Mouse (Mus musculus): Measurements from ENCODE around the gene Atxn1l.

The Atxn1l gene

DNA sequence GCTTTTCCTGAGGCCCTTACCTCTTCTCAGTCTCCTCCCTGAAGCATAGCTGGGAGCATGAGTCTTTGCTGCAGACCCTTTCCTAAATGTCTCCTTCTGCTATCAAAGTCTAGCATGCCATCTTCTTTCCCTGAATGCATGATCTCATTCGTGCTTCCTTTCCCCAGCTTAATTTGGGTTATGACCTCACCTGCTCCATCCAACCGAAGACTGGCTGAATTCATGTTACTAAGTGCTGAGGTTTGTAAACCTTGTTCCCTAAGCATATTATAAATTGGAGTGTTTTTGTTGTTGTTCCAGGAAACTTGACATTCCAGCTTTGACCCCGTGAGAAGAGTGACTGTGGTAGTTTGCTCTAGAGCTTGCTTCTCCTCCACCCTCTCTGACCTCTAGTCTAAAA lies 3.5 kb downstream of the Atxn1l start:
- in situ Hi-C loops (cut with MboI, MseI): loop anchor here (5.0 kb wide), 1 partner anchor 48 kb away; no protein-coding TSS in a partner anchor

GRCm38 (mm10) chr8:109731012-109731411 lies 6.5 kb downstream of the Atxn1l start:
- in situ Hi-C loops (cut with MboI, MseI): loop anchor here (5.0 kb wide), 1 partner anchor 51 kb away; no protein-coding TSS in a partner anchor

- in situ Hi-C loops (cut with MboI, MseI): no loop called here
These were observed 12.4 kb downstream of the Atxn1l start for GRCm38 (mm10) chr8:109725106-109725505.

- in situ Hi-C loops (cut with MboI, MseI): no loop called here
These were observed 22.6 kb downstream of the Atxn1l start for GRCm38 (mm10) chr8:109714961-109715360.

DNA sequence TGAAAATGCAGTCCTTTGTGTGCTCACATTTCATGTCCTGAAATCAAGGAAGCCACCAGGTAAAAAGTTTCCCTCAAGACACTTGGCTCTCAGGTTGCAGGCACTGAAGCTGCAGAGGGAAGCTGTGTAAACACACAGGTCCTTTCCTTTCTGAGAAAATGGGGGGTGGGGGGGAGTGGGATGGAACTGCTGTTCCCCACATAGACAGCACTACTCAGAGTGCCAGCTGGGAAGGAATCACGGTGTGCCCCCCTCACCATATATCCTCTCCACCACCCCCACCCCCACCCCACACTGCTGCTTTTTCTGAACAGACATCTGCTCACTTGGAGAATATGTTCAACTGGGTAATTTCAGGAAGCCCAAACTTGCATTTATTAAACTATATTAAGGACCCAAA lies 25.0 kb downstream of the Atxn1l start:
- in situ Hi-C loops (cut with MboI, MseI): no loop called here

DNA sequence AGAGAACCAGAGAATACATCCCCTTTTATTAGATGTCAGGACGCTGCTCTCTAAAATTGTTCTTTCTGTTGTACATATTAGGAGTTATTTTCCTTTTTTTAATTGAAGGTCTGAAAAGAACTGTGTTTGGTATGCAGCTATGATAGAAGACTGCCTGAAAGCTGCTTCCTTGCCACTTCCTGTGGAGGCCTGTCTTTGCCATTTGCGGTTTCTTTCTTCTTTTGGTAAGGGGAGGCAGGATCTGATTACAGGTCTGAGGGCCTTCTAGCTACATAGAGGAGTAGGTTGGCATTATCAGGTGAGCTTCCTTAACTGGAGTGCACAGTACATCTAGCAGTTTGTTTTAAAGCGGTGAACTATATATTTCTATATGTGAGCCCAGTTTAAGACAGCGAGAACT lies 29.6 kb downstream of the Atxn1l start:
- in situ Hi-C loops (cut with MboI, MseI): no loop called here

DNA sequence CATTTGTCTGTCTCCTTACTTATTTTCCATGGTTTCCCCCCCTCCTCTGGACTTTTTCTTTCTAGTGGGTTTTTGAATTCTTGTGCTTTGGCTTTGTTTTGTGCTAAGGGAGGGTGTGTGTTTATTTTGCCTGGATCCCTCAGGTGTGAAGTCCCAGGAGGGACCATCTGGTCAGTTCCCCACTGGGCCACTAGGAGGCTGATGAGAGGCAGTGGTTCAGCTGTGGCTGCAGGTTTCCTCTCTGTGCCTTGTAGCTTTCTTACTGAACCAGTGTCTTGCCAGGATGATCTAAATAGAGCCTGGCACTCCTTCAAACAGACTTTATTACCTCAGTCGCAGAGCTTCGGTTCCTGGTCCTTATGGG lies 30.7 kb downstream of the Atxn1l start:
- in situ Hi-C loops (cut with MboI, MseI): no loop called here

DNA sequence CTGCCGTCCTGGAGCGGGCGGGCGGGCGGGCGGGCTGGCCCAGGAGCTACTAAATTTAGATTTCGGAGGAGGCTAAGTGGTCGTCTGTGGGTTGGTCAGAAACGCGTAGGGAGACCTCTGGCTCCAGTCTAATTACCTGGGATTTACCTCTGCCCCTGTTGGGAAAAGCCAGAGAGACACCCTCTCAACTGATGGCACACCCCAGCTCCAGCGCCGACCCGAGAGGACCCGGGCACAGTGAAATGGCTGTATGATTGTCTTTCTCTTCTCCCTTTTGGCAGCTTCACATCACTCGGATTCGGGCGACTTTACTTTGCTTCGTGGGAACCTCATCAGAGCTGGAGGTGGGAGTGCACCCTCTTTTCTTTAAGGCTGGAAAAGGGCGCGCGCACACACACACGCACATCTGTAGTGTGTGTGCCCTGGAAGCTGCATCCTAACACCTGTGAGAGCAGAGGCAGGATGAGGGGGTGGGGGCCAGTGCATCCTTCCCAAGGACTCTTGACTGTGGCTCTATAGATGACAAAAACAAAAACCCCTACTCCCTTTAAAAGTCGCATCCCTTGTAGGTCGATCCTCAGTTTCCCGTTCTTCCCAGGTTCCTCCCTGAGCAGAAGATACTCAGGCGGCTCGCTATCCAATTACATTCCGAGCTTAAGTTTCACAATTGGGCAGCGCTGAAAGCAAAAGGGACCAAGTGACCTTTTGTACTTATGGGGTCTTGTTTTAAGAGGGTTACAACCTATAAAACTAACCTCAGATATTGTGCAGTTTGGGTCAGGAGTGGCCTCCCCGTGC lies 31.3 kb downstream of the Atxn1l start:
- in situ Hi-C loops (cut with MboI, MseI): no loop called here

- in situ Hi-C loops (cut with MboI, MseI): no loop called here
These were observed 32.0 kb downstream of the Atxn1l start, which contains the start of gene Zfp821 for GRCm38 (mm10) chr8:109705320-109706075. TSS of gene Zfp821 (plus strand) at chr8:109705546.

- in situ Hi-C loops (cut with MboI, MseI): no loop called here
These were observed 32.8 kb downstream of the Atxn1l start for GRCm38 (mm10) chr8:109704565-109705319.

DNA sequence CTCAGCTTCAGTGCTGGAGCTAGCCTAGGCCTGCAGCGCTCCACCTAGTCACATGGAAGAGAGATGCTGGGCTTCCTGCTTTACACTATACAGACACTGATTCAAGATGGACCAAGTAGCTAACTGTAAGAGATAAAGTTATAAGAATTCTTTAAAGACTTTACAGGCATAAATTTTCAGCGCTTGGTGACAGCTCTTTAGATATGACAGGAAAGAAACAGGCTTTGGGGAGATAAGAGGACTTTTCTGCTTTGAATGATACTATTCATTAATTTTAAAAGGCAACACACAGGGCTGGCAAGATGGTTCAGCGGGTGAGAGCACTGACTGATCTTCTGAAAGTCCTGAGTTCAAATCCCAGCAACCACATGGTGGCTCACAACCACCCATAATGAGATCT lies 39.1 kb downstream of the Atxn1l start:
- in situ Hi-C loops (cut with MboI, MseI): no loop called here

DNA sequence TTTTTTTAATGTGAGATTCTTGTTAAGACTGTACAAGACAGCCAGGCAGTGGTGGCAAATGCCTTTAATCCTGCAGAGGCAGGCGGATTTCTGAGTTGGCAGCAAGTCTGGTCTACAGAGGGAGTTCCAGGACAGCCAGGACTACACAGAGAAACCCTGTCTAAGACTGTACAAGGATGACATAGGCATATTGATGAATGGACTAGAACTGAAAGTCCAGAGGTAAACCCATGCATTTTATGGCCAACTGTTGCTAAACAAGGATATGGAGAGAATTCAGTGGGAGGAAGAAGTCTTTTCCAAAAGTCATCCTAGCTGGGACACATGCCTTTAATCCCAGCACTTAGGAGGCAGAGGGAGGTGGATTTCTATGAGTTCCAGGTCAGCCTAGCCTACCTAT lies 39.8 kb downstream of the Atxn1l start:
- in situ Hi-C loops (cut with MboI, MseI): no loop called here

DNA sequence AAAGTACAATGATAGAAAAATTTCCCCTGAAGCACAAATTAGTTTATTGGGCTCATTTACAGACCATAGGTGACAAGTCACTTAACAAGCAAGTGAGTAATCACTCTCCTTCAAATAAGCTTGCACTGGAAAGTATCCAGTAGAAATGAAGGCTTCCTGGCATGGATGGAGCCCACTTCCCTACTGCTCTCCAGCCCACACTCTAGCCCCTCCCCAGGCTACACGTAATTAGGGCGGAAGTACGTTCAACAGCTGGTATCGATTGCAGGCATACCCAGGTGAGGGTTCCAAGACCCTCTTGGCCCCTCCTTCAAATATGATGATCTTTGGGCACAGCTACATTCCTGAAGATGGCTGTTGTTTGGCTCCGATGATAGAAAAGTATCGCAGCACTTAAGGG lies 43.4 kb downstream of the Atxn1l start:
- in situ Hi-C loops (cut with MboI, MseI): loop anchor here (5.0 kb wide), 3 partner anchors 83 to 528 kb away; partner anchors contain the start of genes Ap1g1 and Dhodh

DNA sequence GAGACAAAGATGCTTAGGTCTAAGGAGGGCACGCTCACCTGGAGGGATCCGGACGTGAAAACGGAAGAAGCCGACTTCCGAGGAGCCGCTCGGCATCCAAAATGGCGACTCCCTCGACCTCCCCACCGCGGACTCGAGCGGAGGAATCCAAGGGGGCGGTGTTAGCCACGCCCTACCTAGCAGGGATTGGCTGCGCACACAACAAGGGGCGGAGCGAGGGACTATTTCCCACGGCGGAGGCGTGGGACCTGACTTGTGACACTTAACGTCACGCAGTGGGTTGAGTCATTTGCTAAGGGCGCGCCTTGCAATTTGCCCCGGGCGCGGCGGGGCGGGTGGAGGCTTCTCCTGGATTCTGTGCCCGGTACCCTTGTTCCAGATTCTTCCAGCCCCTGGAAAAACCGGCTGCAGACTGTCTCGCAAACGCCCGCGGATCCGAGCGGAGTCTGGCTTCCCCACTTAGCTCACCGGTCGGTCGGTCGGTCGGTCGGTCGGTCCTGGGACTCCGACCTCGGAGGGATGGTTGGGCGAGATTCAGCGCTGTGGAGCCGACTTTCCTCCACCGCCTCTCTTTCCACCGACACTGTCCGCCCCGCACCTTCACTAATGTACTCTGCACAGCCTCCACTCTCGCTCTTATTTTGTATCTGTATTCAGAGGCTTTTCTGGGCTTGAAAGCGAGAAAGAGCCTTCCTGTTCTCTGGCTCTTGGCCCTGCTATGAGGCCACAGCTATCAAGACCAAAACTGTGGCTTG lies 44.2 kb downstream of the Atxn1l start, which contains the start of gene Ist1:
Ist1 (minus strand) TSS at position 115 of the 755 bp plus-strand sequence.
- in situ Hi-C loops (cut with MboI, MseI): loop anchor here (5.0 kb wide), 3 partner anchors 84 to 529 kb away; partner anchors contain the start of genes Ap1g1 and Dhodh

- in situ Hi-C loops (cut with MboI, MseI): loop anchor here (5.0 kb wide), 3 partner anchors 85 to 530 kb away; partner anchors contain the start of genes Ap1g1 and Dhodh
These were observed 44.9 kb downstream of the Atxn1l start for GRCm38 (mm10) chr8:109692443-109693145.

DNA sequence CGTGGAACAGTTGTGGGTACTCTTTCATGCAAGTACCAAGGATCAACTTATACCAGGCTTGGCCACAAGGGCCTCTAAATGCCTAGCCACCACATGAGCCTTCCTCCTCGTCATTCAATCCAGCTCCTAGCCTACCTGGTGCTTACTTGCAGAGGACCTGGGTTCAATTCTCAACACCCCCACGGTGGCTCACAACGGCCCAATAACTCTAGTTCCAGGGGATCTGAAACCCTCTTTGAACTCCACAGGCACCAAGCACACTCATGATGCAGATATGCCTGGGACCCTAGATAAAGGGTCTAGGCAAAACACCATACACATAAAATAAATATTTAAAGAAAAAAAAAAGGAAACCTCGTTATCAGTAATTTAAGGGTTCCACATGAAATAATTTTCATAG lies 45.8 kb downstream of the Atxn1l start:
- in situ Hi-C loops (cut with MboI, MseI): loop anchor here (5.0 kb wide), 3 partner anchors 84 to 531 kb away; partner anchors contain the start of genes Ap1g1 and Dhodh

DNA sequence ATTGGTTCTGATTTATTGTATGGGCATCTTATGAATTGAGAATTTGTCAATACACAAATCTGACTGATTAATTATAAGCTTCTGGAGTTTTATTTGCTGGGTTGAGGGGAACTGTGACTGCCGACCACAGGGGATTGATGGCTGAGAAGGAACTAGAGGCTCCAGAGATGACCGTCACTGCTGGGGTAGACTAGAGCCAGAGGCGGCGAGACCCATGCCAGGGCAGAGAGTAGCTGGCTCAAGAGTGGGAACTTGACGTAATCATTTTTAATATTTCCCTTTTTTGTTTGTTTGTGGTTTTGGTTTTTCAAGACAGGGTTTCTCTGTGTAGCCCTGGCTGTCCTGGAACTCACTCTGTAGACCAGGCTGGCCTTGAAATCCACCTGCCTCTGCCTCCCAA lies 50.3 kb downstream of the Atxn1l start:
- in situ Hi-C loops (cut with MboI, MseI): no loop called here

GRCm38 (mm10) chr8:109682120-109682519 lies 55.4 kb downstream of the Atxn1l start:
- in situ Hi-C loops (cut with MboI, MseI): no loop called here

- in situ Hi-C loops (cut with MboI, MseI): no loop called here
These were observed 56.0 kb downstream of the Atxn1l start for GRCm38 (mm10) chr8:109681535-109681934.
